ENCODE assay signal across 24 mouse cellular contexts in genomic region chr9:54073688-54074087, GRCm38 (mm10). TPM values are rescaled to one million over a fixed set of nuclear protein-coding genes. Genes with fewer than 3 reads are reported as not detected.
A peak's percentile ranks its signal among the peaks of the same experiment; 100 is the strongest.
DNase-seq lines count a peak whose midpoint lies in the region; TF ChIP-seq lines count a peak whose summit lies in the region.
"Had no signal": no experiment of that assay in that cellular context is flagged by ENCODE, and none has a peak within 500 bp of the region (broad histone marks: within the 10 kb centered on the region; RNA-seq: fewer than 3 reads in every experiment).

No protein-coding gene starts in this region.

- no peak for TF ChIP-seq CTCF in lung, adult 2 months (IDR thresholded peaks at IDR 0.05; ENCODE audit: insufficient read depth, low read length)

- no peak for TF ChIP-seq POLR2A in lung, adult 2 months (IDR thresholded peaks at IDR 0.05; ENCODE audit: borderline replicate concordance, extremely low read depth, low read depth, low read length)

- peak; percentile 40 to 60 for DNase-seq in lung, adult 18-20 months
- DNase-seq in lung, postnatal 10 days, result no peak
- DNase-seq in lung, postnatal 14 days, result peak; percentile 18
- no peak for DNase-seq in lung, adult 2 months
- peak; percentile 26 for DNase-seq in gonadal fat pad, adult 2 months (ENCODE audit: low read depth)
- DNase-seq in lung, postnatal 36 days, result peak; percentile 67
- DNase-seq in spleen, postnatal 36 days (ENCODE audit: low spot score in 2 of 2), result no peak
- no peak for DNase-seq in kidney, adult 9 months
- DNase-seq: adrenal gland, adult 2 months; adrenal gland, postnatal 10 days; adrenal gland, postnatal 25 days; cerebellum, adult 11 months; cerebellum, adult 18-20 months; cerebellum, adult 8-10 months; cerebellum, adult 9-11 months; cerebellum, postnatal 14 days; cerebellum, postnatal 36 days; embryo, embryonic 11 days had no signal

- H3K4me3 ChIP-seq in lung, adult 2 months (replicated peaks; ENCODE audit: extremely low read depth, low read depth, low read length), result no peak overlapping the region
- H3K4me3 ChIP-seq: embryonic facial prominence, embryonic 13.5 days; embryonic facial prominence, embryonic 15.5 days; erythroblast, embryonic 14.5 days; forebrain, embryonic 13.5 days; forebrain, embryonic 15.5 days had no signal

- H3K4me1 ChIP-seq in lung, adult 2 months (ENCODE audit: control insufficient read depth, insufficient read depth, low read length), result peaks cover under 1% of the 10 kb centered on the region; the same call in 1 of the 2 replicates

- WGBS in lung, adult 2 months, result 58% methylated on average over 4 of the region's 4 CpGs

RNA-seq across cellular contexts. Expression of gene Tnfaip8l3, which starts 5.5 kb away (rescaled TPM):
- polyA plus RNA-seq in lung, adult 2 months (2012; rRNA removed), result 1.0 and 1.3 TPM in 2 replicates
- 0.35 and 0.37 TPM in 2 replicates for polyA plus RNA-seq in gonadal fat pad, adult 2 months (2012; rRNA removed)
- polyA plus RNA-seq: embryonic facial prominence, embryonic 11.5 days; erythroblast, embryonic 14.5 days had no signal

Comparison
In these comparisons a context has a peak if more than half of its experiments do, and no peak if none do; other contexts are left out.
1. DNase-seq: peak in lung, adult 18-20 months (2 of 2), lung, postnatal 14 days (single experiment), gonadal fat pad, adult 2 months (single experiment) and lung, postnatal 36 days (single experiment); none in lung, postnatal 10 days (single experiment), lung, adult 2 months (single experiment), spleen, postnatal 36 days (0 of 2) and kidney, adult 9 months (single experiment).